Mouse (Mus musculus) lung, postnatal 36 days (tissue): Measurements from ENCODE around the gene Lima1.
"Not testable (repeated sequence)": the region's sequence is repeated elsewhere in the genome, so short reads cannot be mapped to it uniquely, and the experiment has no call there.

ENCODE experiments used
- DNase-seq: peaks from one replicate; pipeline ENCODE4 v3.0.0; 2022; ENCODE audit warnings: mixed read lengths

Lima1 gene

GRCm38 (mm10) chr15:99834681-99835080 lies 40.6 kb downstream of the Lima1 start:
- no peak for DNase-seq

DNA sequence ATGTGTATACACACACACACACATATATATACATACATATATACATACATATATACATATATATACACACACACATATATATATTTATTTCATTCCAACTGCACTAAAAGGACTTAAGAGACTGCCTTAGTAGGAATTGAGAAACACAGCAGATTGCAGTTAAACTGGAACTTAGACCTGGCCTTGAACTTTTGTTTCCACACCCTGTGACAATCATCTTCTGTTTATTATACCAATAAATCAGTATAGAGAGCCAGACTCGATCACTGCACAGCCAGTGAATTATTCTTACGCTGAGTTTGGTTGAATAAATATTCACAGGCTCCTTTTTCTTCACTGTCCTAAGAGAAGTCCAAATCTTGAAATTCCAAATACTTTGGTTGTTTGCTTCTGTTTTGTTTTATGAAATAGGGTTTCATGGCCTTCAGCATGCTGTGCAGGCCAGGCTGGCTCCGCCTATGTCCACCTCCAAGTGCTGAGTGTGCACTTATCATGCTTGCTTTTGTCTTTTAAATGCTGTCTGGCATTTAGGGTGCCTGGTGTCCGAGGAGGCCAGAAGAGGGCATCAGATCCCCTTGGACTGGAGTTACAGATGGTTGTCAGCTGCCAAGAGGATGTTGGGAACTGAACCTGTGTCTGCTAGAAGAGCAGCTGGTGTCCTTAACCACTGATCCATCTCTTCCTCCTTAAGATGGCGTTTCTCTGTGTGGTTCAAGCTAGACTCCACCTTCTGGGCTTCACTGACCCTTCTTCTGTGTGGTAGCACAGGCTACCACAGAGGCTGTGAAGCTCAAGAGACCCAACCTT lies 41.4 kb downstream of the Lima1 start:
- DNase-seq, result no peak

GRCm38 (mm10) chr15:99831535-99831934 lies 43.7 kb downstream of the Lima1 start:
- peak; percentile 65 for DNase-seq

GRCm38 (mm10) chr15:99828061-99828460 lies 47.2 kb downstream of the Lima1 start:
- no peak for DNase-seq

- DNase-seq, result no peak
These were observed 48.9 kb downstream of the Lima1 start for GRCm38 (mm10) chr15:99826210-99826888.

- no peak for DNase-seq
These were observed 50.0 kb downstream of the Lima1 start for GRCm38 (mm10) chr15:99825211-99825610.

DNA sequence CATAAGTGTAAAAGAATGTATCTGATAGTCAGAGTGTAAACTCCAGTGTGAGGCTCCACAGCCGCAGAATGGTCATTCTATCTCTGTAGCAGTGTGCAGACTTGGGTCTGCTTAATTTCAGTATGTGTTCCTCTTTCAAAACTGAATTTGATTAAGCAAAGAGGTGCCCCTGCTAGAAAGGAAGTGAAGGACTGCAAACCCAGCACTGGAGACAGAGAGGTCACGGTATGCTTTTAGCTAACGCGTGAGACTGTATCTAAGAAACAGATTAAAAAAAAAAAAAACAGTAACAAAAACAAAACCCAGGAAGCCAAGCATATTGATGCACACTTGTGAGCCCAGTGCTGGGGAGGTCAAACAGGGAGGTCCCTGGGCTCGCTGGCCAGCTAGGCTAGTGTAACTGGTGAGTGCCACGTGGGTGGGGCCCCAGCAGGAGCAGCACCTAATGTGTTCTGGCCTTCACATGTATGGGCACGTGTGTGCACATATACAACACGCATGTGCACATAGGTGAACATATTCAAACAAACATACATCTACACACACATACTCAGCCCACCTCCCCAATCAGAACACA lies 51.8 kb downstream of the Lima1 start:
- DNase-seq, result peak; percentile 56

GRCm38 (mm10) chr15:99822501-99822900 lies 52.8 kb downstream of the Lima1 start:
- DNase-seq, result not testable (repeated sequence)

DNA sequence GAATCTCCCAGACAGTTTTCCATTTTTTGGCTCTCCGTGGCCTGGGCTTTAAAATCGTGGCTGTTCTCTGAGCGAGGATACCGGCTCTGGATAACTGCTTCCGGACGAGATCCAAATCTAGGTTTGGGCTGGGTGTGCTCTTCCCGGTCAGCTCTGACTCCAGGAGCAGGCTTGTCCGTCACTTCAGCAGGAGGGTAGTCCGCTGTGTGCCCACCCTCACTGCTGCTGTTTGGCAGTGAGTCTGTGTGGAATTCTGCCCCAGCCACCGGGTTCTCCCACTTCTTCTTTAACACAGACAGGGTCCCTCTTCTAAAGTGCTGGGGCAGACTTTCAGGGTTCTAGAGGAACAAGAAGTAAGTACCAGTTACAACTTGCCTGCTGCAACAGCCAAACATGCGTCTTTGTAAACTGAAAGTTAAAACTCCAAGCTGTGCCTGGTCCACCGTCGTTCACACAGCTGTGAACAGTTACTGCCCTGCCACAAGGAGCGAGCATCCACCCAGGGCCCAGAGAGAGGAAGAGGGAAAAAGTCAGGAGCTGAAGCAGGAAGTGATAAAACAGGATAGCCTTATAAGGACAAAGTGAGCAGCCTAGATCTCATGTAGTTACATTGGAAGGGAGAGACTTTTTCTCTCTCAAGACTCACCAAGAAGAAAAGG lies 55.5 kb downstream of the Lima1 start:
- DNase-seq, result peak; percentile 72

- no peak for DNase-seq
These were observed 56.2 kb downstream of the Lima1 start for GRCm38 (mm10) chr15:99819109-99819440.

GRCm38 (mm10) chr15:99818321-99819108 lies 56.7 kb downstream of the Lima1 start:
- DNase-seq, result peak; percentile 53

DNA sequence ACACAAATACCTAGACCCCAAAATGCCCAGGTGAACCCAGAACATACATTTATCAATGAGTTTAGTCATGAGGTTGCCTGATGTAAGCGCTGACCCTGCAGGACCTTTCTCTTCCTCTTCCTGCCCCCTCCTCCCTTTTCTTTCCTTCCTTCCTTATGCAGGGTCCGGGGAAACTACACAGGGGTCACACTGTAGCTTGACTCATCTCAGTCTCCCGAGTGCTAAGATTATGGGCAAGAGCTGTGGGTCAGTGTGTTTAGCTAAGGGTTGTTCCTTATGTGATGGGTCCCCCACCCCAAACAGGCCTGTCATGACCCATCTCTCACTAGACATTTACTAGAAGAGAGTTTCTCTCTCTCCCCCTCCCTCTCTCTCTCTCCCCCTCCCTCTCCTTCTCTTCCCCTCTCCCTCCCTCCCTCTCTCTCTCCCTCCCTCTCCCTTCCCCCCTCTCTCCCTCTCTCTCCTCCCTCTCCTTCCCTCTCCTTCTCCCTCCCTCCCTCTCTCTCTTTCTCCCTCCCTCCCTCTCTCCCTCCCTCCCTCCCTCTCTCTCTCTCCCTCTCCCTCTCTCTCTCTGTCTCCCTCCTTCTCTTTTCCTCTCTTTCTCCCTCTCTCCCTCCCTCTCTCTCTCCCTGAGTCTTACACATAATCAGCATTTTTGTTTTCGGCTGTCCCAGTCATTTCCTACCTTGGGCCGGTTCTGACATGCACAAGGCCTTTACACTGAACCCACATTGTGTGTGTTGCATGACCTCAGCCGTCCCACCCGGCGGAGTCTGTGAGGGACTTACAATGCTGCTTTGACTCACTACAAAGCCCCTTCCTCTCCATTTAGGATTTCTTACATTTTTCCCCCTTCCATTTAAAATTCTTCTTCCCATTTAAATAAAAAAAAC lies 57.7 kb downstream of the Lima1 start:
- no peak for DNase-seq

DNA sequence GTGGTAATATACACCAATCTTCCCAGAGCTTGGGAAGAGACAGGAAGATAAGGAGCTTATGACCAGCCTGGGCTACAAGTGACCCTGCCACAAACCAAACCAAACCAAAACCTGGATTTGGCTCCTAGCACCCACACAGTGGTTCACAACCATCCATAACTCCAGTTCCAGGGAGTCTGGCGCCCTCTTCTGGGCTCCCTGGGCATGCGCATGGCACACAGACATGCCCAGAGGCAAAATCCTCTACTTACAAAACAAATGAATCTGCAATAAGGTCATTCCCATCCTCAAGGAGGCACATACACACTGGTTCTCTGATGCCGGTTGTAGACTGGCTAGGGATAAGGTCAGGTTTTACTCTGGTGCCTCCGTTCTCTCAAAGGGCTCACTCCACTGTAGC lies 59.3 kb downstream of the Lima1 start:
- DNase-seq, result no peak

DNA sequence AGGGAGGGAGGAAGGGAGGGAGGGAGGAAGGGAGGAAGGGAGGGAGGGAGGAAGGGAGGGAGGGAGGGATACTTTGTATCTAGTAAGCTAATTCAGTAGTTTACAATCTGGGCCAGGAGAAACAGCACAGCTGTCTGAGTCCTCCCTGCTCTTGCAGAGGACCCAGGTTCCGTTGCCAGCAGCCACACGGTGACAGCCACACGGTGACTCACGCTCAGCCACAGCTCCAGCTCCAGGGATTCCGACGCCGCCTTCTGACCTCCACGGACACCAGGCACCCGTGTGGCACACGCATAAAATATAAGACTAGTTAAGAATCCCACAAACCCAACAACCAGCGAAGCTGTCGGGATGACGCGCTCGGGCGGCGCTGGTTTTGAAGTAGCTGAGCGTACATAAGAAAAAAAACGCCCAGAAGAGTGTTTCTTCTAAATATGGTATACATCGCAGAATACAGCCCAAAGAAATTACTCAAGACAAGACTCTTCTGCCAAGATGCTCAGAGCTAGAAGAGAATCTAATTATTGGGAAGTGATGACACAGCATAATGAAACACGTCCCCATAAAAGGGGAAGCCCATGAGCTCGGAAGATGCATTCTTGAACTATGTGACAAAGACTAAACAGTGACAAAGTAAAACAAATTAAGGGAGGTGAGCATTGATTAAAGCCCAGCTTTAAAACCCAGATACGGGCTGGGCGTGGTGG lies 60.5 kb downstream of the Lima1 start:
- DNase-seq, result peak; percentile 39

DNA sequence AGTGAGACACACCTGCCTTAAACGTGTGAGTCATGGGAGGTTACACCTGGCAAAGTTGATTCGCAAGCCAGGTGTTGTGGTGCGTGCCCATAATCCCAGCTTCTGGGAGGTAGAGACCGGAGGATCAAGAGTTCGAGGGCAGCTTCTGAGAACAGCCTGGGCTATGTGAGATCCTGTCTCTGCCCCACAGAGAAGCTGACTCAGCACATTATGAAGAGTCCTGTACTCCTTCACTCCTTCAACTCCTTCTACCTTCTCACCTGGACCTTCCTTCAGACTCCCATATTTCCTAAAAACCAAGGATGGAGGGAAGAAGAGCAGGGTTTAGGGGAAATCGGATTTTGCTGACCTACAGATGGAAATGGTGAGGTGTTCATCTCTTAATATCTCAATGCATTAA lies 61.6 kb downstream of the Lima1 start:
- no peak for DNase-seq

DNA sequence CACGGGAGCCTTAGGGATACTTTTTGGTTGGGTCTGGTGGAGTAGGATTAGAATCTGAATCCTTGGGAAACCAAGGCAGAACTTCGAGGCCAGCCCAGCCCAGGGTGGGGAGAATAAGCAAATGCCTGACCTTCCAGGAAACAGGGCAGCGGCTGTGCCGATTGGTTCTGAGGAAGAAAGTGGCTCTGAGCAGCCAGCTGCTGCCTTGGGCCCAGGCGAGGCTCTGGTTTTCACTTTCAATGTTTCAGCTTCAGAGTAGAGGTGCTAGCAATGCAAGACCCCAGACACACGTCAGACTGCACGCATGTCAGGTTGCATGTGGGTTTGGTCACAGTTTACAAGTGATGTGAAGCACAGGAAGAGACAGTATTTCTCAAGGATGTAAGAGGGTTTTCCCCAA lies 63.2 kb downstream of the Lima1 start:
- DNase-seq, result no peak

DNA sequence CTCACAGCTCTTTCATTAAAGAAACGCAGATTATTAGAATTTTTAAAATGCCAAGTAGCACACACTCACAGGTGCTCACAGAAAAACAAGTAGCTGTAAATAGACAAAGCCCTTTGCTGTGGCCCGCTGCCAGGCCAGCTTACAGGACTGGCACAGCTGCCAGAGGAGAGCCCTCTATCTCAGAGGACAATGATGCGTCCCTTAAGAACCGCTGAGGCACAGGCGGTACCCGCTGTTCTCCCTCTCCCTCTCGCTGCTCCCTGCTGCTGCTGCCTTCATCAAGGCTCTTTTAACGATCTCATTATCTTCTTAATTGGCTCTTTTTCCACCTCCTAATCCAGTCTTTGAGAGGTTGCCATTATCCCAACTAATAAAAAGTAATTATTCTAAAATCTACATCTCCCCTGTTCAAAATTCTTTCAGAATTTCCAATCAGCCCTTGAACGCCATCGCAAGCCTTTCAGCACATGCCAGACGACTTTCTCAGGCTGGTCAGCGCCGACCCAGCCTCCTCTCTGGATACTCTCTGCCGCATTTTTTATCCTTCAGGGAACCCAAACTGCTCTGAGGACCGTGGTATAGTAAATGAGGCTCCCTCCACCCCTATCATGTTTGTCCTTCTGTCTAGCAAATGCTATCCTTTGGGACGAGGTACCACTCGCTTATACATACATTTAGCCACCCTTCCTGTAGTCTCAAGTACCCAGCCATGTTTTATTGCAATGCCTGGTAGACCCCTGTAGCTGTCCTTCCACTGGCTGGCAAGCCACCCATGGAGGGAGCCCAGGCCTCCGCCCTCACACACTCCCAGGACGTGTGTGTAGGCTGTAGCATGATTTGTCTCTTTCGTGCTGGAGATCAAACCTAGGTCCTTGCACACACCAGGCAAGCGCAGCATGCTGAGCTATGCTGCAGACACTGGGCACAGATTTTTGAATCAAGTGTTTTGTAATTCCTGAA lies 67.2 kb downstream of the Lima1 start:
- peak; percentile 42 for DNase-seq

GRCm38 (mm10) chr15:99806171-99806570 lies 69.1 kb downstream of the Lima1 start:
- DNase-seq, result no peak

DNA sequence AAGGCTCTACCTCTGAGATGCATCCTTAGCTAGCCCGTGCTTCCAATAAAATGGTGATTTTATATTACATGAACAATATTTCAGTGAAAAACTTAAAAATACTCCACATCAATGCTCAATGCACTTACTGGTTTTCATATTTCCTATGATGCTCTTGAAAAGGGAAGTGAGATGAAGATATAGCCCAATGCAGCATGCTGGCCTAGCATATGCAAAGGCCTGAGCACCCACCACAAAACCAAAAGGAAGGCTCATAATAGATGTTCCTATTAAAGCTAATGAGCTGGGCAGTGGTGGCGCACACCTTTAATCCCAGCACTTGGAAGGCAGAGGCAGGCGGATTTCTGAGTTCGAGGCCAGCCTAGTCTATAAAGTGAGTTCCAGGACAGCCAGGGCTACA lies 69.6 kb downstream of the Lima1 start:
- DNase-seq, result no peak

DNA sequence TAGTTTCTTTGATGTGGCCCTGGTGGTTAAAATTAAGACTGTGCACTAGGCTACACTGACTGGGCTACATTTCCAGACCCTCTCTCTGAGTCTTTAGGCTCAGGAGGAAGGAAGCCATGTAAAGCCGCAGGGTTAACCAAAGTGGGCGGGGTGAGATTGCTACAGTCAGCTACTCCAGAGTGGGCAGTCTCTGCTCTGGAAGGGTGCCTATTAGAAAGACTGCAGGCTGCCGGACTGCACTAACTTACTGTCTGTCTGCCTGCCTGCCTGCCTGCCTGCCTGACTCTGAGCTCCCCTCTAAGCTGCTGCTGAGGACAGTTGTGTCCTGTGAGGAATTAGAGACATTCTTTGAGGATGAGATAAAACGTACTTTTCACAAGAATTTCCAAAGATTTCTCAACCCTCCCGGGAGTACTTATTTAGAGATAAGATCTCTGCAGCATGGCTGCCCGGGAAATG lies 72.0 kb downstream of the Lima1 start:
- DNase-seq, result peak; percentile 76
